Mouse (Mus musculus) liver, embryonic 12.5 days (tissue): ENCODE results near the gene Srsf7. TPM values are rescaled to one million over a fixed set of nuclear protein-coding genes. Genes with fewer than 3 reads are reported as not detected.

Experiments used
- ATAC-seq: fragments of 200-750 bp; cut with Nextera tagmentation; 2 replicates; pipeline ENCODE4 v1.8.0; 2017; ENCODE audit warnings: moderate number of reproducible peaks, mild to moderate bottlenecking, moderate library complexity
- H3K27ac ChIP-seq: fragments of 300-500 bp; sonication (generic); 2 replicates; pipeline ENCODE4 v1.5.1; 2016; ENCODE audit warnings: mild to moderate bottlenecking
- H3K27me3 ChIP-seq: fragments of 300-500 bp; sonication (generic); replicated peaks from 2 replicates; pipeline ENCODE4 v1.6.1; 2016; ENCODE audit warnings: mild to moderate bottlenecking, moderate library complexity
- H3K36me3 ChIP-seq: fragments of 300-500 bp; sonication (generic); 2 replicates; pipeline ENCODE4 v1.6.1; 2016; ENCODE audit warnings: mild to moderate bottlenecking, moderate library complexity
- H3K4me1 ChIP-seq: fragments of 300-500 bp; sonication (generic); 2 replicates; pipeline ENCODE4 v1.6.1; 2016
- H3K4me2 ChIP-seq: fragments of 300-500 bp; sonication (generic); 2 replicates; pipeline ENCODE4 v1.6.1; 2016; ENCODE audit warnings: mild to moderate bottlenecking, moderate library complexity
- H3K4me3 ChIP-seq: fragments of 300-500 bp; sonication (generic); 2 replicates; pipeline ENCODE4 v1.5.1; 2016; ENCODE audit warnings: mild to moderate bottlenecking, moderate library complexity
- H3K9ac ChIP-seq: fragments of 300-500 bp; sonication (generic); 2 replicates; pipeline ENCODE4 v1.6.1; 2016; ENCODE audit warnings: mild to moderate bottlenecking, moderate library complexity
- H3K9me3 ChIP-seq: fragments of 300-500 bp; sonication (generic); replicated peaks from 2 replicates; pipeline ENCODE4 v1.6.1; 2016; ENCODE audit warnings: mild to moderate bottlenecking, moderate library complexity
- WGBS: fragments of 180-500 bp; shearing (Covaris S2); methylation state at CpG from one replicate; pipeline ENCODE4 v1.1.7; 2016; ENCODE audit not compliant: insufficient replicate concordance; 5-methylcytosine and 5-hydroxymethylcytosine counted together
- polyA plus RNA-seq: library from polyadenylated mRNA; unstranded; fragments of >200 nt; fragmentation: Nextera tagmentation; extraction: Ambion mirVana; gene quantifications from 2 replicates; pipeline ENCODE4 v1.2.1, GENCODE M21; 2016

The Srsf7 gene
- polyA plus RNA-seq, 1 experiment from 2014 or later: 389 TPM

- H3K4me1 ChIP-seq: peaks cover 10% of the 10 kb centered on the region
- ATAC-seq: no peak
- H3K27me3 ChIP-seq: 0 out of 2 replicates have a peak, but pooled peaks cover 13% of the 10 kb centered on the region
- no peaks in the 10 kb centered on the region for H3K9me3 ChIP-seq
- no peak overlapping the region for H3K27ac ChIP-seq
- no peak overlapping the region for H3K4me2 ChIP-seq
- no peak overlapping the region for H3K9ac ChIP-seq
- no peaks in the 10 kb centered on the region for H3K36me3 ChIP-seq
- H3K4me3 ChIP-seq: no peak overlapping the region
- WGBS: 42% methylated on average over 5 of the region's 5 CpGs
Observed at GRCm38 (mm10) chr17:80151353-80151752, 55.8 kb downstream of the Srsf7 start.

Other genes with a start within 250 kb of the Srsf7 start
- gene Hnrnpll, start 145.0 kb downstream of the Srsf7 start, polyA plus RNA-seq: 50.2 and 52.5 TPM in 2 replicates
- gene Galm, start 79.8 kb downstream of the Srsf7 start, polyA plus RNA-seq: 14.6 and 15.2 TPM in 2 replicates
- gene Ttc39d, start 153 bp upstream of the Srsf7 start, polyA plus RNA-seq: not detected in 2 replicates
- gene Gemin6, start 17.1 kb upstream of the Srsf7 start, polyA plus RNA-seq: 46.3 and 47.9 TPM in 2 replicates
- 11.9 and 13.3 TPM in 2 replicates for gene Morn2, start 82.9 kb upstream of the Srsf7 start, polyA plus RNA-seq
- 6.6 and 7.1 TPM in 2 replicates for gene Dhx57, start 83.2 kb upstream of the Srsf7 start, polyA plus RNA-seq
- gene Arhgef33, start 100.1 kb upstream of the Srsf7 start, polyA plus RNA-seq: 0.31 TPM in 2 replicates
- gene Gm10190, start 166.2 kb upstream of the Srsf7 start, polyA plus RNA-seq: 0.61 TPM in 1 of 2 replicates, not detected in the other